Mouse (Mus musculus) embryonic facial prominence, embryonic 14.5 days (tissue): ENCODE data around the gene Ear1. TPM values are rescaled to one million over a fixed set of nuclear protein-coding genes. Genes with fewer than 3 reads are reported as not detected.

ENCODE experiments used
- polyA plus RNA-seq: library from polyadenylated mRNA; unstranded; fragments of >200 nt; fragmentation: Nextera tagmentation; extraction: Ambion mirVana; gene quantifications from 2 replicates; pipeline ENCODE4 v1.2.1, GENCODE M21; 2014

Gene Ear1
- polyA plus RNA-seq, 1 experiment from 2014 or later = not detected

Other genes starting within 250 kb of the Ear1 start
- gene Gm8165, start 198.3 kb downstream of the Ear1 start, polyA plus RNA-seq = not detected in 2 replicates
- gene Gm7324, start 177.7 kb downstream of the Ear1 start, polyA plus RNA-seq = 1.7 TPM in 2 replicates
- gene Gm16506, start 148.0 kb downstream of the Ear1 start, polyA plus RNA-seq = not detected in 2 replicates
- not detected in 2 replicates for gene Gm6526, start 127.7 kb downstream of the Ear1 start, polyA plus RNA-seq
- gene Gm8180, start 90.8 kb downstream of the Ear1 start, polyA plus RNA-seq = not detected in 2 replicates
- gene Ear10, start 48.0 kb upstream of the Ear1 start, polyA plus RNA-seq = not detected in 2 replicates
- gene Gm8113, start 49.9 kb upstream of the Ear1 start, polyA plus RNA-seq = 5.2 and 5.7 TPM in 2 replicates
- gene Ang5, start 81.6 kb upstream of the Ear1 start, polyA plus RNA-seq = not detected in 2 replicates
- not detected in 2 replicates for gene Ang6, start 126.8 kb upstream of the Ear1 start, polyA plus RNA-seq
- gene Ear2, start 227.1 kb upstream of the Ear1 start, polyA plus RNA-seq = not detected in 2 replicates
- not detected in 2 replicates for gene Gm3327, start 248.3 kb upstream of the Ear1 start, polyA plus RNA-seq